Mouse (Mus musculus) CH12.LX (cell line): ENCODE results near the gene Knl1. TPM values are rescaled to one million over a fixed set of nuclear protein-coding genes. Genes with fewer than 3 reads are reported as not detected.

Experiments
- DNase-seq: peaks from one replicate; pipeline ENCODE4 v3.0.0-alpha.2; 2013; ENCODE audit errors: extremely low read depth
- H3K27ac ChIP-seq: 2 replicates; pipeline ENCODE4 v1.5.1; 2012; ENCODE audit warnings: low read depth, mild to moderate bottlenecking, control low read depth, moderate library complexity; ENCODE audit not compliant: insufficient read depth
- H3K27me3 ChIP-seq: replicated peaks from 2 replicates; pipeline ENCODE3; 2012; ENCODE audit warnings: inconsistent platforms
- H3K36me3 ChIP-seq, 2 experiments: replicated peaks in 1 of 2; 2 replicates each; pipeline versions ENCODE3 to v1.6.1; 2012; ENCODE audit warnings: inconsistent platforms in 1 of 2, low read length in 1 of 2, mild to moderate bottlenecking in 1 of 2, mixed read lengths in 1 of 2, moderate library complexity in 1 of 2; ENCODE audit not compliant: control insufficient read depth in 1 of 2, insufficient read depth in 1 of 2
- H3K4me1 ChIP-seq, 2 experiments: 2 replicates each; pipeline ENCODE4 v1.6.1; 2012; ENCODE audit warnings: inconsistent platforms in 1 of 2, moderate library complexity in 1 of 2; ENCODE audit not compliant: insufficient read depth in 2 of 2, control insufficient read depth in 1 of 2
- H3K4me2 ChIP-seq: 2 replicates; pipeline ENCODE4 v1.6.1; 2012; ENCODE audit warnings: low read depth, mild to moderate bottlenecking, control low read depth; ENCODE audit not compliant: poor library complexity, insufficient read depth, severe bottlenecking
- H3K4me3 ChIP-seq, 3 experiments: fragments of 150-350 bp in 1 of 3; sonication (generic) in 1 of 3; replicated peaks in 1 of 3; 2 replicates each; pipeline versions ENCODE3 to v1.5.1; 2011 to 2012; ENCODE audit warnings: low read depth in 2 of 3, low read length in 2 of 3, mild to moderate bottlenecking in 2 of 3, moderate library complexity in 2 of 3, control low read depth in 1 of 3, improper control_type of control experiment in 1 of 3, inconsistent platforms in 1 of 3, mixed read lengths in 1 of 3; ENCODE audit not compliant: poor library complexity in 1 of 3
- H3K79me2 ChIP-seq: replicated peaks from 2 replicates; pipeline ENCODE4 v1.6.1; 2012; ENCODE audit warnings: mild to moderate bottlenecking, moderate library complexity; ENCODE audit not compliant: control insufficient read depth, poor library complexity, insufficient read depth, severe bottlenecking; ENCODE audit errors: extremely low read depth
- H3K9ac ChIP-seq: 2 replicates; pipeline ENCODE4 v1.6.1; 2012; ENCODE audit warnings: low read depth, mild to moderate bottlenecking, control low read depth, moderate library complexity; ENCODE audit not compliant: insufficient read depth
- H3K9me3 ChIP-seq: replicated peaks from 2 replicates; pipeline ENCODE3; 2012; ENCODE audit warnings: low read length, inconsistent platforms, mixed read lengths
- BHLHE40 ChIP-seq: IDR thresholded peaks from 2 replicates; pipeline ENCODE4 v1.6.1; 2011; ENCODE audit warnings: mild to moderate bottlenecking, low read depth, low read length, improper control_type of control experiment
- CHD1 ChIP-seq: IDR thresholded peaks from 2 replicates; pipeline ENCODE4 v1.6.1; 2012; ENCODE audit warnings: low read depth, low read length, improper control_type of control experiment, inconsistent platforms
- CHD2 ChIP-seq: IDR thresholded peaks from 2 replicates; pipeline ENCODE4 v1.6.1; 2011; ENCODE audit warnings: low read length, improper control_type of control experiment
- E2F4 ChIP-seq: IDR thresholded peaks from 2 replicates; pipeline ENCODE4 v1.6.1; 2011; ENCODE audit warnings: low read depth, low read length, improper control_type of control experiment; ENCODE audit not compliant: insufficient replicate concordance
- EP300 ChIP-seq: IDR thresholded peaks from 2 replicates; pipeline ENCODE4 v1.6.1; 2011; ENCODE audit warnings: low read length, improper control_type of control experiment
- GABPA ChIP-seq: IDR thresholded peaks from 2 replicates; pipeline ENCODE4 v1.6.1; 2012; ENCODE audit warnings: low read depth, low read length, improper control_type of control experiment, inconsistent platforms; ENCODE audit not compliant: insufficient replicate concordance
- IRF4 ChIP-seq: IDR thresholded peaks from 2 replicates; pipeline ENCODE4 v1.6.1; 2014; ENCODE audit warnings: low read depth, mild to moderate bottlenecking, inconsistent platforms, low read length, improper control_type of control experiment
- JUN ChIP-seq: IDR thresholded peaks from 2 replicates; pipeline ENCODE4 v1.6.1; 2011; ENCODE audit warnings: low read depth, mild to moderate bottlenecking, low read length, improper control_type of control experiment, moderate library complexity; ENCODE audit not compliant: insufficient read depth
- KAT2A ChIP-seq: IDR thresholded peaks from 2 replicates; pipeline ENCODE4 v1.6.1; 2012; ENCODE audit warnings: low read length, improper control_type of control experiment, inconsistent platforms; ENCODE audit not compliant: insufficient replicate concordance
- MAX ChIP-seq: IDR thresholded peaks from 2 replicates; pipeline ENCODE4 v1.6.1; 2011; ENCODE audit warnings: low read length, improper control_type of control experiment
- MAZ ChIP-seq: IDR thresholded peaks from 2 replicates; pipeline ENCODE4 v1.6.1; 2012; ENCODE audit warnings: low read depth, mild to moderate bottlenecking, inconsistent platforms, low read length, improper control_type of control experiment, moderate library complexity
- MEF2A ChIP-seq: IDR thresholded peaks from 2 replicates; pipeline ENCODE4 v1.6.1; 2014; ENCODE audit warnings: low read depth, mild to moderate bottlenecking, inconsistent platforms, low read length, improper control_type of control experiment, borderline replicate concordance
- MXI1 ChIP-seq: IDR thresholded peaks from 2 replicates; pipeline ENCODE4 v1.6.1; 2011; ENCODE audit warnings: mild to moderate bottlenecking, low read depth, low read length, improper control_type of control experiment
- NELFE ChIP-seq: IDR thresholded peaks from 2 replicates; pipeline ENCODE4 v1.6.1; 2011; ENCODE audit warnings: low read depth, low read length, improper control_type of control experiment
- NRF1 ChIP-seq: IDR thresholded peaks from 2 replicates; pipeline ENCODE4 v1.6.1; 2014; ENCODE audit warnings: low read depth, mild to moderate bottlenecking, inconsistent platforms, low read length, improper control_type of control experiment, moderate library complexity
- PAX5 ChIP-seq: IDR thresholded peaks from 2 replicates; pipeline ENCODE4 v1.6.1; 2012; ENCODE audit warnings: low read length, inconsistent platforms, mixed read lengths
- POLR2A ChIP-seq: IDR thresholded peaks from 2 replicates; pipeline ENCODE4 v1.6.1; 2011; ENCODE audit warnings: low read depth, mild to moderate bottlenecking, improper control_type of control experiment, low read length
- POLR2AphosphoS2 ChIP-seq: IDR thresholded peaks from 2 replicates; pipeline ENCODE4 v1.6.1; 2011; ENCODE audit warnings: low read depth, low read length, improper control_type of control experiment
- RAD21 ChIP-seq: IDR thresholded peaks from 2 replicates; pipeline ENCODE4 v1.6.1; 2011; ENCODE audit warnings: low read depth, mild to moderate bottlenecking, low read length, improper control_type of control experiment, moderate library complexity
- SIN3A ChIP-seq: IDR thresholded peaks from 2 replicates; pipeline ENCODE4 v1.6.1; 2012; ENCODE audit warnings: low read length, improper control_type of control experiment, inconsistent platforms
- TBP ChIP-seq: conservative IDR thresholded peaks from 2 replicates; pipeline ENCODE4 v1.6.1; 2011; ENCODE audit warnings: low read depth, low read length, improper control_type of control experiment
- TCF12 ChIP-seq: IDR thresholded peaks from 2 replicates; pipeline ENCODE4 v1.6.1; 2014; ENCODE audit warnings: low read depth, mild to moderate bottlenecking, inconsistent platforms, low read length, improper control_type of control experiment
- USF2 ChIP-seq: conservative IDR thresholded peaks from 2 replicates; pipeline ENCODE4 v1.6.1; 2011; ENCODE audit warnings: low read depth, low read length, improper control_type of control experiment
- ZMIZ1 ChIP-seq: IDR thresholded peaks from 2 replicates; pipeline ENCODE4 v1.6.1; 2012; ENCODE audit warnings: low read depth, mild to moderate bottlenecking, inconsistent platforms, low read length, improper control_type of control experiment
- dilution Hi-C: fragments of 300-500 bp; cut with MboI; formaldehyde crosslinking; loops from 2 replicates; pipeline ENCODE4 v1.14.3; 2020; ENCODE audit warnings: low sequenced_read_pairs; ENCODE audit not compliant: extremely low pct_unique_long_range_greater_than_20kb, extremely low pct_ligation_motif_present
- in situ Hi-C: fragments of 300-500 bp; cut with MboI; formaldehyde crosslinking; loops from 3 replicates; pipeline ENCODE4 v1.14.3; 2019; ENCODE audit warnings: low sequenced_read_pairs, low pct_ligation_motif_present, low pct_unique_long_range_greater_than_20kb, mixed read lengths
- polyA plus RNA-seq: library from polyadenylated mRNA; unstranded; fragments of >175 nt; gene quantifications from 2 replicates; pipeline ENCODE4 v1.2.1, GENCODE M21; 2012; ENCODE audit warnings: low read depth; ENCODE audit not compliant: insufficient read length
- total RNA-seq, 2 experiments: library from RNA; depleted of rRNA; stranded (reverse); fragments of 300-350 nt in 1 of 2; fragments of >200 nt in 1 of 2; gene quantifications; 2 replicates each; pipeline ENCODE4 v1.2.3; 2012 to 2014

The Knl1 gene
- total and polyA plus RNA-seq, 3 experiments = 13.7 to 23.8 (median 19.9) TPM

- Histone ChIP-seq H3K4me2 (no peak overlapping the region), H3K27ac (no peak overlapping the region), H3K79me2 (peaks cover 9% of the 10 kb centered on the region), H3K36me3 (peaks cover 10 to 37% of the 10 kb centered on the region in 2 experiments), H3K27me3 (no peaks in the 10 kb centered on the region), H3K9ac (no peak overlapping the region), H3K4me3 (no peak overlapping the region), H3K4me1 (peaks cover 0 to 7% of the 10 kb centered on the region in 2 experiments; a peak in 2 of 4 replicates), H3K9me3 (no peaks in the 10 kb centered on the region)
- in situ Hi-C loops = no loop called here
- dilution Hi-C loops = no loop called here
- no peak for DNase-seq
- no peak for TF ChIP-seq EP300
- TF ChIP-seq MXI1 = peak; percentile 70; the same call in 1 of the 2 replicates
- TF ChIP-seq SIN3A = peak; percentile 91
- TF ChIP-seq TCF12 = no peak
Measured at GRCm38 (mm10) chr2:119108554-119108953, 61.6 kb downstream of the Knl1 start.

- dilution Hi-C loops = no loop called here
- Histone ChIP-seq H3K4me3 (no peak overlapping the region), H3K27me3 (no peaks in the 10 kb centered on the region), H3K79me2 (peaks cover 34% of the 10 kb centered on the region), H3K9ac (no peak overlapping the region), H3K4me1 (peaks cover 0 to 25% of the 10 kb centered on the region in 2 experiments; a peak in 3 of 4 replicates), H3K27ac (no peak overlapping the region), H3K36me3 (peaks cover 8 to 35% of the 10 kb centered on the region in 2 experiments), H3K9me3 (no peaks in the 10 kb centered on the region), H3K4me2 (no peak overlapping the region)
- no peak for TF ChIP-seq USF2
- TF ChIP-seq MAZ = no peak
- no peak for TF ChIP-seq RAD21
- in situ Hi-C loops = no loop called here
- no peak for DNase-seq
Measured at GRCm38 (mm10) chr2:119111060-119111459, 64.1 kb downstream of the Knl1 start.

GRCm38 (mm10) chr2:119112438-119113112 lies 65.7 kb downstream of the Knl1 start, which contains the start of gene Rad51:
Gene Rad51 (plus strand): TSS chr2:119112793.
- H3K9ac ChIP-seq = peak within 1 kb of the TSS; percentile 85
- peaks cover 0 to 26% of the 10 kb centered on the region in 2 experiments; a peak in 3 of 4 replicates for H3K4me1 ChIP-seq
- H3K9me3 ChIP-seq = no peaks in the 10 kb centered on the region
- H3K27ac ChIP-seq = peak within 1 kb of the TSS; percentile 67
- peak within 1 kb of the TSS; percentile 86 to 88 (median 87) for H3K4me3 ChIP-seq
- peaks cover 48% of the 10 kb centered on the region for H3K79me2 ChIP-seq
- in situ Hi-C loops = no loop called here
- no peaks in the 10 kb centered on the region for H3K27me3 ChIP-seq
- dilution Hi-C loops = no loop called here
- peak; percentile 92 for DNase-seq
- H3K36me3 ChIP-seq = peaks cover 17 to 40% of the 10 kb centered on the region in 2 experiments
- H3K4me2 ChIP-seq = peak within 1 kb of the TSS; percentile 98
- TF ChIP-seq JUN (no peak), CHD2 (0 out of 2 replicates have a peak, but pooled peaks have one; percentile 29), MEF2A (peak; percentile 56), TBP (peak; percentile 75), NRF1 (peak; percentile 73), KAT2A (peak; percentile 96; the same call in 1 of the 2 replicates), E2F4 (peak; percentile 96; the same call in 1 of the 2 replicates), NELFE (peak; percentile 90), MAX (peak; percentile 94), RAD21 (no peak), POLR2AphosphoS2 (peak; percentile 86; the same call in 1 of the 2 replicates), BHLHE40 (peak; percentile 50), SIN3A (peak; percentile 97), CHD1 (no peak), POLR2A (peak; percentile 82), ZMIZ1 (peak; percentile 77), GABPA (peak; percentile 29; the same call in 1 of the 2 replicates), PAX5 (no peak), IRF4 (peak; percentile 26; the same call in 1 of the 2 replicates)
